Comparison of ENCODE assay signal across 13 mouse cellular contexts in the genomic region with DNA sequence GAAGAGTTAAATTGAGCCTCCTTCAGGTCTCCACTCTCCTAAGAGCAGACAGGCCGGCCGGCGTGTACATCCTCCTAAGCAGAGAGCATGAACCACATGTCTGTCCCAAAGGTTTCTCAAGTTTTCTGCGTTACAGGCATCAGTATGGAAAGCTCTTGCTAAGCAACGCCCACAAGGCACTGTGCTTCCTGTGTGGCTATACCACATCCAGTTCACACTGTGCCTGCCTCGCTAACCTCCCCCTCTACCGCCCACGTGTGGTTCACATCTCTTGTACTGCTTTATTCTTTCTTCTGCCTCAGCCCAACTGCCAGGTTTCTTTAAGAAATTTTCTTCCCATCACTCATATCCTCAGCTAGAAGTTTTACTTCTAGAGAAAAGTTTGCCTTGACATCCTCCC.
DNase-seq lines count a peak whose midpoint lies in the region; ATAC-seq and TF ChIP-seq lines count a peak whose summit lies in the region.
"Had no signal": no experiment of that assay in that cellular context is flagged by ENCODE, and none has a peak within 500 bp of the region (broad histone marks: within the 10 kb centered on the region; RNA-seq: fewer than 3 reads in every experiment).

No protein-coding gene starts in this region.

- no peak overlapping the region for H3K9ac ChIP-seq in embryonic facial prominence, embryonic 14.5 days (ENCODE audit: low read depth, low read length)
- H3K9ac ChIP-seq in hindbrain, postnatal 0 days (replicated peaks; ENCODE audit: low read length): no peak overlapping the region
- H3K9ac ChIP-seq: forebrain, embryonic 12.5 days; hindbrain, embryonic 15.5 days; limb, embryonic 12.5 days had no signal

- no peak overlapping the region for H3K27ac ChIP-seq in embryonic facial prominence, embryonic 14.5 days (replicated peaks; ENCODE audit: low read depth, low read length)
- no peak overlapping the region for H3K27ac ChIP-seq in embryonic facial prominence, embryonic 10.5 days (replicated peaks)
- no peak overlapping the region for H3K27ac ChIP-seq in midbrain, embryonic 10.5 days (replicated peaks)
- H3K27ac ChIP-seq in hindbrain, postnatal 0 days: no peak overlapping the region
- H3K27ac ChIP-seq: forebrain, embryonic 12.5 days; heart, embryonic 10.5 days; hindbrain, embryonic 15.5 days; limb, embryonic 12.5 days had no signal

- TF ChIP-seq CTCF in hindbrain, postnatal 0 days (IDR thresholded peaks at IDR 0.05; ENCODE audit: low read depth): no peak

- no peaks in the 10 kb centered on the region for H3K4me1 ChIP-seq in embryonic facial prominence, embryonic 14.5 days (ENCODE audit: control insufficient read depth, insufficient read depth, low read length)
- no peaks in the 10 kb centered on the region for H3K4me1 ChIP-seq in embryonic facial prominence, embryonic 10.5 days
- H3K4me1 ChIP-seq in midbrain, embryonic 10.5 days: no peaks in the 10 kb centered on the region
- no peaks in the 10 kb centered on the region for H3K4me1 ChIP-seq in hindbrain, postnatal 0 days (ENCODE audit: insufficient read depth, low read length)
- H3K4me1 ChIP-seq: forebrain, embryonic 12.5 days; heart, embryonic 10.5 days; hindbrain, embryonic 15.5 days had no signal

- no peak for ATAC-seq in embryonic facial prominence, embryonic 14.5 days (ENCODE audit: low read depth)
- ATAC-seq in CD4-positive, CD25-positive, alpha-beta regulatory T cell, adult 4 months: peak; percentile 99
- ATAC-seq in hindbrain, postnatal 0 days: no peak

- H3K4me2 ChIP-seq in embryonic facial prominence, embryonic 14.5 days (ENCODE audit: low read depth, low read length): no peak overlapping the region
- H3K4me2 ChIP-seq in hindbrain, postnatal 0 days (ENCODE audit: low read depth, low read length): no peak overlapping the region
- H3K4me2 ChIP-seq: forebrain, embryonic 12.5 days; hindbrain, embryonic 15.5 days; limb, embryonic 12.5 days had no signal

- H3K9me3 ChIP-seq in embryonic facial prominence, embryonic 14.5 days (ENCODE audit: control insufficient read depth, low read length): no peaks in the 10 kb centered on the region
- no peaks in the 10 kb centered on the region for H3K9me3 ChIP-seq in embryonic facial prominence, embryonic 10.5 days
- no peaks in the 10 kb centered on the region for H3K9me3 ChIP-seq in midbrain, embryonic 10.5 days (replicated peaks)
- H3K9me3 ChIP-seq in hindbrain, postnatal 0 days (ENCODE audit: low read length): no peaks in the 10 kb centered on the region
- H3K9me3 ChIP-seq: forebrain, embryonic 12.5 days; heart, embryonic 10.5 days; hindbrain, embryonic 15.5 days; limb, embryonic 12.5 days had no signal

- 66% methylated on average over 7 of the region's 8 CpGs for WGBS in embryonic facial prominence, embryonic 14.5 days
- WGBS in embryonic facial prominence, embryonic 10.5 days: 76% methylated on average over 8 of the region's 8 CpGs
- WGBS in midbrain, embryonic 10.5 days: 77% methylated on average over 8 of the region's 8 CpGs
- WGBS in hindbrain, postnatal 0 days: 78% methylated on average over 8 of the region's 8 CpGs

- no peaks in the 10 kb centered on the region for H3K36me3 ChIP-seq in embryonic facial prominence, embryonic 14.5 days (ENCODE audit: control insufficient read depth, insufficient read depth, low read length)
- no peaks in the 10 kb centered on the region for H3K36me3 ChIP-seq in embryonic facial prominence, embryonic 10.5 days (replicated peaks)
- no peaks in the 10 kb centered on the region for H3K36me3 ChIP-seq in midbrain, embryonic 10.5 days
- no peaks in the 10 kb centered on the region for H3K36me3 ChIP-seq in hindbrain, postnatal 0 days (ENCODE audit: insufficient read depth, low read length)
- H3K36me3 ChIP-seq: forebrain, embryonic 12.5 days; heart, embryonic 10.5 days; hindbrain, embryonic 15.5 days; limb, embryonic 12.5 days had no signal

- H3K4me3 ChIP-seq in embryonic facial prominence, embryonic 14.5 days (ENCODE audit: low read depth, low read length): no peak overlapping the region
- no peak overlapping the region for H3K4me3 ChIP-seq in embryonic facial prominence, embryonic 10.5 days
- no peak overlapping the region for H3K4me3 ChIP-seq in midbrain, embryonic 10.5 days
- H3K4me3 ChIP-seq in hindbrain, postnatal 0 days (ENCODE audit: low read length): no peak overlapping the region
- H3K4me3 ChIP-seq: forebrain, embryonic 12.5 days; heart, embryonic 10.5 days; hindbrain, embryonic 15.5 days; limb, embryonic 12.5 days had no signal

- no peaks in the 10 kb centered on the region for H3K27me3 ChIP-seq in embryonic facial prominence, embryonic 14.5 days (replicated peaks; ENCODE audit: control insufficient read depth, insufficient read depth, low read length)
- H3K27me3 ChIP-seq in embryonic facial prominence, embryonic 10.5 days (replicated peaks; ENCODE audit: low read depth, poor library complexity, severe bottlenecking): no peaks in the 10 kb centered on the region
- no peaks in the 10 kb centered on the region for H3K27me3 ChIP-seq in midbrain, embryonic 10.5 days (ENCODE audit: low read depth, poor library complexity, severe bottlenecking)
- no peaks in the 10 kb centered on the region for H3K27me3 ChIP-seq in hindbrain, postnatal 0 days (ENCODE audit: insufficient read depth, low read length)
- H3K27me3 ChIP-seq: forebrain, embryonic 12.5 days; hindbrain, embryonic 15.5 days; limb, embryonic 12.5 days had no signal

- DNase-seq in embryonic facial prominence, embryonic 14.5 days (ENCODE audit: low spot score): peak; percentile 5
- DNase-seq in embryonic facial prominence, embryonic 10.5 days (ENCODE audit: low spot score): no peak
- peak; percentile 63 for DNase-seq in induced T-regulatory cell, adult 2 months (ENCODE audit: low read depth)
- DNase-seq in right cerebral cortex, postnatal 25 days: peak; percentile 19
- DNase-seq in midbrain, embryonic 10.5 days (ENCODE audit: low spot score): no peak
- DNase-seq in hindbrain, postnatal 0 days (ENCODE audit: low spot score): no peak
- DNase-seq in heart, adult 8-10 months (ENCODE audit: low spot score): no peak
- DNase-seq: retina, postnatal 1 day had no signal

Comparison
In these comparisons a context has a peak if more than half of its experiments do, and no peak if none do; other contexts are left out.
1. DNase-seq: peak in embryonic facial prominence, embryonic 14.5 days (single experiment), induced T-regulatory cell, adult 2 months (single experiment) and right cerebral cortex, postnatal 25 days (single experiment); none in embryonic facial prominence, embryonic 10.5 days (single experiment), midbrain, embryonic 10.5 days (single experiment), hindbrain, postnatal 0 days (single experiment) and heart, adult 8-10 months (single experiment).